Mouse (Mus musculus) brain, embryonic 14.5 days (tissue): ENCODE data around the gene Aldh2.

Experiments
- CTCF ChIP-seq: fragments of 200-500 bp; IDR thresholded peaks from 2 replicates; pipeline ENCODE4 v1.5.1; 2012; ENCODE audit warnings: inconsistent platforms, mild to moderate bottlenecking, moderate library complexity, borderline replicate concordance; ENCODE audit not compliant: insufficient read depth, insufficient read length; ENCODE audit errors: extremely low read depth
- POLR2A ChIP-seq: fragments of 200-500 bp; IDR thresholded peaks from 2 replicates; pipeline ENCODE4 v1.6.1; 2012; ENCODE audit warnings: mild to moderate bottlenecking, inconsistent platforms, borderline replicate concordance; ENCODE audit not compliant: poor library complexity, insufficient read depth, insufficient read length, severe bottlenecking; ENCODE audit errors: extremely low read depth

DNA sequence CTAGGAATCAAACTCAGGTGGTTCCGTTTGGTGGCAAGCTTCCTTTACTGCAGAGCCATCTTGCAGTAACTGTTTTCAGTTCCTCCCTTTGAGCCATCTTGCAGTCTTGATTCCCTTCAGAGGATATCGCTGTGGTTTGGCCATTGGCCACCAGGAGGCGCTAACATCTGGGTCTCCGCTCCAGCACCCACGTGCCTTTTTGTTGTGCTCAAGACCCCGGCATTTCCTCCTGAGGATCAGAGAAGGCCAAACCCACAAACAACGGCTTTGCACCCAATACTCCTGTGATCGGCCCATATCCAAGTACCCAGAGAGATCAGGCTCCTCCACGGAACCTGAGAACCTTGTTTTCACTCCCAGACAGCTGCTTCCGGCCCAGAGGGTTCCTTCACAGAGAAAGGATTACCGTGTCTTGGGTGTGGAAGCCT, 29.1 kb downstream of the Aldh2 start:
- TF ChIP-seq CTCF = peak; percentile 92
- TF ChIP-seq POLR2A = no peak
